Mouse (Mus musculus) G1E (cell line): Measurements from ENCODE around the gene Sppl2c. TPM values are rescaled to one million over a fixed set of nuclear protein-coding genes. Genes with fewer than 3 reads are reported as not detected.

Source experiments
- ATAC-seq: 2 replicates; pipeline ENCODE4 v1.8.0; 2016; ENCODE audit warnings: mild to moderate bottlenecking; ENCODE audit not compliant: insufficient number of reproducible peaks, poor library complexity, low FRiP score, severe bottlenecking; ENCODE audit errors: extremely low read depth
- DNase-seq: peaks from one replicate; pipeline ENCODE4 v3.0.0; 2012; ENCODE audit warnings: low spot score
- H3K27me3 ChIP-seq: 2 replicates; pipeline ENCODE4 v1.6.1; 2012; ENCODE audit warnings: mild to moderate bottlenecking, low read length, inconsistent platforms; ENCODE audit not compliant: insufficient read depth
- H3K36me3 ChIP-seq: replicated peaks from 2 replicates; pipeline ENCODE3; 2012; ENCODE audit warnings: mild to moderate bottlenecking, inconsistent platforms
- H3K4me1 ChIP-seq: 2 replicates; pipeline ENCODE4 v1.6.1; 2012; ENCODE audit warnings: low read depth, low read length, inconsistent platforms, mixed read lengths; ENCODE audit not compliant: insufficient read depth
- H3K4me3 ChIP-seq: 2 replicates; pipeline ENCODE4 v1.5.1; 2012; ENCODE audit warnings: low read depth, mild to moderate bottlenecking, inconsistent platforms, low read length, moderate library complexity, mixed read lengths
- H3K9me3 ChIP-seq: replicated peaks from 2 replicates; pipeline ENCODE4 v1.6.1; 2012; ENCODE audit warnings: inconsistent platforms
- CTCF ChIP-seq: IDR thresholded peaks from 2 replicates; pipeline ENCODE4 v1.5.1; 2012; ENCODE audit warnings: low read depth, low read length, inconsistent platforms, mixed read lengths
- GATA1 ChIP-seq: IDR thresholded peaks from 2 replicates; pipeline ENCODE4 v1.6.1; 2012; ENCODE audit warnings: borderline replicate concordance, low read length, inconsistent platforms, mixed read lengths
- GATA2 ChIP-seq: IDR thresholded peaks from 2 replicates; pipeline ENCODE4 v1.6.1; 2012; ENCODE audit warnings: low read depth, low read length, inconsistent platforms, borderline replicate concordance
- POLR2AphosphoS5 ChIP-seq: IDR thresholded peaks from 2 replicates; pipeline ENCODE4 v1.6.1; 2012; ENCODE audit warnings: low read depth, low read length, inconsistent platforms; ENCODE audit not compliant: insufficient replicate concordance
- TAL1 ChIP-seq: conservative IDR thresholded peaks from 2 replicates; pipeline ENCODE4 v1.6.1; 2012; ENCODE audit warnings: low read depth, low read length, inconsistent platforms, mixed read lengths
- polyA plus RNA-seq: library from polyadenylated mRNA; stranded (reverse); fragments of >175 nt; gene quantifications from 2 replicates; pipeline ENCODE4 v1.2.3, GENCODE M21; 2012
- total RNA-seq, 2 experiments: library from RNA; stranded (forward) in 1 of 2; stranded (reverse) in 1 of 2; fragments of 200-1000 nt in 1 of 2; fragments of >200 nt in 1 of 2; fragmentation: Nextera tagmentation in 1 of 2; gene quantifications; 2 replicates each; pipeline ENCODE4 v1.2.3; 2014 to 2017

Sppl2c gene
- total and polyA plus RNA-seq, 3 experiments, result 0.16 TPM; not detected in 2

GRCm38 (mm10) chr11:104154820-104155635 is 31.1 kb upstream of the Sppl2c start:
- no peaks in the 10 kb centered on the region for H3K4me1 ChIP-seq
- DNase-seq, result no peak
- H3K27me3 ChIP-seq, result peaks cover 22% of the 10 kb centered on the region
- no peaks in the 10 kb centered on the region for H3K9me3 ChIP-seq
- no peak for TF ChIP-seq GATA1
- TF ChIP-seq TAL1, result no peak
- TF ChIP-seq POLR2AphosphoS5, result no peak
- TF ChIP-seq GATA2, result no peak
- TF ChIP-seq CTCF, result no peak
- no peaks in the 10 kb centered on the region for H3K36me3 ChIP-seq
- ATAC-seq, result no peak
- H3K4me3 ChIP-seq, result no peak overlapping the region

GRCm38 (mm10) chr11:104155899-104156298 is 30.2 kb upstream of the Sppl2c start:
- no peak for TF ChIP-seq CTCF
- TF ChIP-seq POLR2AphosphoS5, result no peak
- no peak for TF ChIP-seq GATA1
- TF ChIP-seq GATA2, result no peak
- no peak for TF ChIP-seq TAL1
- H3K4me1 ChIP-seq, result no peaks in the 10 kb centered on the region
- peaks cover 25% of the 10 kb centered on the region for H3K27me3 ChIP-seq
- ATAC-seq (no peak), DNase-seq (no peak)
- no peaks in the 10 kb centered on the region for H3K36me3 ChIP-seq
- H3K4me3 ChIP-seq, result no peak overlapping the region
- no peaks in the 10 kb centered on the region for H3K9me3 ChIP-seq

GRCm38 (mm10) chr11:104156391-104156790 is 29.7 kb upstream of the Sppl2c start:
- H3K4me3 ChIP-seq, result no peak overlapping the region
- no peaks in the 10 kb centered on the region for H3K9me3 ChIP-seq
- no peak for ATAC-seq
- DNase-seq, result no peak
- TF ChIP-seq CTCF (no peak), POLR2AphosphoS5 (no peak), TAL1 (no peak), GATA2 (no peak), GATA1 (no peak)
- no peaks in the 10 kb centered on the region for H3K36me3 ChIP-seq
- H3K27me3 ChIP-seq, result peaks cover 25% of the 10 kb centered on the region
- no peaks in the 10 kb centered on the region for H3K4me1 ChIP-seq

- H3K36me3 ChIP-seq, result no peaks in the 10 kb centered on the region
- no peak for TF ChIP-seq GATA1
- TF ChIP-seq GATA2, result no peak
- no peak for TF ChIP-seq CTCF
- TF ChIP-seq TAL1, result no peak
- TF ChIP-seq POLR2AphosphoS5, result no peak
- H3K4me3 ChIP-seq, result no peak overlapping the region
- H3K9me3 ChIP-seq, result no peaks in the 10 kb centered on the region
- ATAC-seq (no peak), DNase-seq (no peak)
- peaks cover 25% of the 10 kb centered on the region for H3K27me3 ChIP-seq
- no peaks in the 10 kb centered on the region for H3K4me1 ChIP-seq
These were observed 28.4 kb upstream of the Sppl2c start for GRCm38 (mm10) chr11:104157603-104158259.

- peaks cover 23% of the 10 kb centered on the region for H3K27me3 ChIP-seq
- no peak overlapping the region for H3K4me3 ChIP-seq
- no peaks in the 10 kb centered on the region for H3K9me3 ChIP-seq
- DNase-seq, result no peak
- no peaks in the 10 kb centered on the region for H3K36me3 ChIP-seq
- TF ChIP-seq GATA1 (no peak), GATA2 (no peak), CTCF (no peak), TAL1 (no peak), POLR2AphosphoS5 (no peak)
- no peak for ATAC-seq
- no peaks in the 10 kb centered on the region for H3K4me1 ChIP-seq
These were observed 27.7 kb upstream of the Sppl2c start for GRCm38 (mm10) chr11:104158260-104158907.
